Mouse (Mus musculus): Measurements from ENCODE around the gene Hist1h4j.

DNA sequence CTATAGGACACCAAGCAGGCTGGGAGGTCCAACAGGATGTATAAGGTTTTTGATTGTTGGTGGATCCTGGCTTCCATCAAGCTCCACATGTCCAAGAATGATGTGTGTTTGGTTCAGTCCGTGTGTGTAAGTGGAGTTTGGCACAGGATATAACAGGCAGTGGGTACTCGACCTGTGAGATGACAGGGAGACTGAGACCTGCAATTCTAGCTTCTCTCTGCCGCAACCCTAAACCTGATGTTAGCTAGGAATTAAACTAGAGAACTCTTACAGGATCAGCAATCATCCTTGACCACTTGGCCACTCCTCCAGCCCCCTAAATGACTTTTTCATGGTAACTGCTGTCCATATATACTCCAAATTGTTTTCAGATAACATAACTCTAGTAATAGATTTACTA, 17.5 kb downstream of the Hist1h4j start:
- TF ChIP-seq POU5F1 (IDR thresholded peaks at IDR 0.05; ENCODE audit: borderline replicate concordance, low read length) (no peak), CTCF (conservative IDR thresholded peaks at IDR 0.05; ENCODE audit: low read length) (no peak)

Data from E14TG2a.4 (cell line).